Mouse (Mus musculus) heart, postnatal 14 days (tissue): ENCODE data around the gene Cntnap5a. TPM values are rescaled to one million over a fixed set of nuclear protein-coding genes. Genes with fewer than 3 reads are reported as not detected.

Experiments used
- DNase-seq, 2 experiments: peaks; one replicate each; pipeline ENCODE4 v3.0.0; 2021 to 2022
- intact Hi-C: fragments of 180-260 bp; cut with DNase I; formaldehyde crosslinking; loops from one replicate; pipeline ENCODE4 v1.15.1; 2025
- long read RNA-seq, 2 experiments: library from polyadenylated mRNA; stranded (forward); transcript quantifications; one replicate each; pipeline ENCODE4 v2.0.0; 2021
- total RNA-seq, 2 experiments: library from RNA; stranded (reverse); gene quantifications; 2 replicates each; pipeline ENCODE4 v1.2.3; 2021

Gene Cntnap5a
- not detected for total RNA-seq
- long read RNA-seq, experiment 1, result 0 reads
- long read RNA-seq, experiment 2, partial matches to known transcripts, result 0 of 2 reads
- long read RNA-seq, experiment 2, other reads (novel, unspliced or antisense), result 2 of 2 reads

- DNase-seq, result peak; percentile 31 to 63
- intact Hi-C loops, result no loop called here
Measured at GRCm38 (mm10) chr1:115684518-115685368, at the start of gene Cntnap5a. Cntnap5a (plus strand) TSS chr1:115684756.

DNA sequence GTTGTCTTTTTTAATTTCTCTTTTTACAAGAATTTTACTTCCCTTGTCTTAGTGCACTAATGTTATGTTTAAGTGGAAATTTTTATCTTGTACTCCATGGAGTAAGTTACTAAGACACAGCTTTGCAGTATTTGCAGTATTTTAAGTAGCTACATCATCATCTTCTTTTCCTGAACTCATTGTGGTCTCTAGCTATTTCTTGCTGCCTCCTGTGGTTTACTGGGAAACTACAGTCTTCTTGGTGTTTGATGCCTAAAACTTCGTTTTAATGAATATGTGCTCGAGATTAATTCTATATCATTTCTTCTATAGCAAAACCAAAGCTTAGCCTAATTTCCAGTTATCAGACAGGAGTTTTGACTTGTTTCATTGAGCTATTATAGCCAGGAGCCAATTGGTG is 37.6 kb upstream of the Cntnap5a start:
- no peak for DNase-seq
- intact Hi-C loops, result no loop called here

GRCm38 (mm10) chr1:115658343-115659064 is 26.1 kb upstream of the Cntnap5a start:
- no peak for DNase-seq
- intact Hi-C loops, result no loop called here

- DNase-seq, result no peak
- intact Hi-C loops, result no loop called here
Measured at GRCm38 (mm10) chr1:115686494-115686893, 1.9 kb downstream of the Cntnap5a start.

GRCm38 (mm10) chr1:115699798-115700197 is 15.2 kb downstream of the Cntnap5a start:
- DNase-seq, result no peak
- intact Hi-C loops, result no loop called here

DNA sequence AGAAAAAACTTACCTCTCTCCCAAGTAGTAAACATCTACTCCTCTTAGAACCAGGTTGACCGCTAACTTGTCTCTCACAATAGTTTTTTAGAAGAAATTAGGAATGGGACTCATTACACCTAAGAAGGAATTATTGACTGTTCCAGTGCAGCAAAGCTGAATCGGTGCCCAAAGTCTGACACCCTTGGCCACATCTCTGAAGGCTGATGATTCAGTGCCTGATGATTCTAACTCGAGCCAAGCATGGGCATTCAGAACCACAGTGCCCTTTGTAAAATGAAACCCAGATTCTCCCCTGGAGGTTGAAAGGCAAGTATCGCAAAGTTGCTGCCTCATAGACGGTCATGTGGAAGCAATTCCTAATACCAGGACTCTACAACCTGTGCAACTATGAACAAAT is 58.0 kb downstream of the Cntnap5a start:
- intact Hi-C loops, result no loop called here
- DNase-seq, result no peak

DNA sequence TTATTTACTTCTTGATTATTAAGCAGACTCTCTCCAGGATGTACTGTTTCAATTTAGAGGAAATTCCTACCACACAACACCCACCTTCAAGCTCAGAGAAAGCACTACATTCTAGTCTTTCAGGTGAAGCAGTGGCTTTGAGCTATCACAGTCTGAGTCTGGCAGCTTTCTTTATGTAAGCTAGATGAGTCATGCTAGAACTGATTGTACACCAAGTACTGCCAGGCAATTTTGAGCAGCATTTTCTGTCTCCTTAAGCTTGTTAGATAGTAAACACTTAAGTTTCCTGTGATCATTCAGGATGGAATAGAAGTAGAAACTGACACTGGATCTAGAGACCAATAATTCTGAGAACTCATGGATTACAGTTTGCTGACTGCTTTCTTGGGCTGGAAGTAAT is 61.0 kb downstream of the Cntnap5a start:
- DNase-seq, result no peak
- intact Hi-C loops, result no loop called here

- DNase-seq, result no peak
- intact Hi-C loops, result no loop called here
Measured at GRCm38 (mm10) chr1:115784737-115785136, 100.2 kb downstream of the Cntnap5a start.

DNA sequence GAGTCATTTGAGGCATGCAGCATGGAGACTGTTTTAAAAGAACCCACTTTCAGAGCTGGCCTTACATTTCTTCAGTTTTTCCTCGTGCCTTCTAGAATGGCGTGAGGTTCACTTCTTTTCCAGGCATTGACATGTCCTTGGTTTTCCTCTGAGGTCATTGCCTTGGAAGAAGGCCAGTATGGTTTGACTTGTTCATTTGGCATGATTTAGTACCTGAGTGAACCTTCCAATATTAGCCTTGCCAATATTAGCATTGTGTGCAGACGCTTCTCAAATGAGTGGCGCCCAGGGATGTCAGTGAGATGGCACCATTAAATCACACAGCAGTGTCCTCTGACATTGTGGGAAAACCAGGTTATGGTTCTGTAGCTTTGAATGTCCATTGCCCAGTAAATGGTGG is 158.0 kb downstream of the Cntnap5a start:
- intact Hi-C loops, result no loop called here
- DNase-seq, result no peak

DNA sequence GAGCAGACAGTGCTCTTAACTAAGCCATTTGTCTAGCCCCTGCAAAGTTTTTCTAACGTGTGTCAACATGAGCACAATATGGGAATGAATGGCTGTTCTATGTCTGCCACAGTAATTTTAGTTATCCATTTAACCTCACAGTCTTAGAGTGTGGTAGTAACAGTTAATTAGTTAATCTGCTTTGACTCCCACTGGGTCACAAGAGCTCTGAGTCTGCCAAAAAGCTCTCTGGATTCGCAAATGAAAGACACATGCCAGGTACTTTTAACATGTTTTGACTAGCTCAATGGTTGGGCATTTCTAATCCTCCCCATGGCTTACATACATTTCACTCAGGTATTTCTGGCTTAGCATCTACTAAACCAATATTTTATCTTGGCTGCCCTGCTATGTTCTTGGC is 163.0 kb downstream of the Cntnap5a start:
- no peak for DNase-seq
- intact Hi-C loops, result no loop called here

- intact Hi-C loops, result no loop called here
- no peak for DNase-seq
Measured at GRCm38 (mm10) chr1:115852206-115852605, 167.7 kb downstream of the Cntnap5a start.

DNA sequence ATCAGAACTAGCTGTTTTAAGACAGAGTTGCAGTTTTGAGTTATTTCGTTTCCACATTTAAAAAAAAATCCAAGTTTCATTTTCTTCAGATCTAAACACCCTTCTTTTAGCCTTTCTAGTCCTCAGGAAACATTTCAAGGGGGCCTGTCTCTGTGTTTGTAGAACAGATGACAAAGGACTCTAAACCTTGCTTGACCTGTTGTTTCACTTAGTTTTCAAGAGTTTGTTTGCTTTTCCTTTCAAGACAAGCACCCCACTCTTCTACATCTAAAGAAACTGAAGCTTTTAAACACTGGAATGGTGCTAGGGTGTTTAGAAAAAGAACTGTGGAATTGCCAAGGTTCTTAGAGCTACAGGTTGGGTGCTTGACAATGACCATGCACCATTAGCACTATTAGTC is 233.8 kb downstream of the Cntnap5a start:
- intact Hi-C loops, result no loop called here
- no peak for DNase-seq

DNA sequence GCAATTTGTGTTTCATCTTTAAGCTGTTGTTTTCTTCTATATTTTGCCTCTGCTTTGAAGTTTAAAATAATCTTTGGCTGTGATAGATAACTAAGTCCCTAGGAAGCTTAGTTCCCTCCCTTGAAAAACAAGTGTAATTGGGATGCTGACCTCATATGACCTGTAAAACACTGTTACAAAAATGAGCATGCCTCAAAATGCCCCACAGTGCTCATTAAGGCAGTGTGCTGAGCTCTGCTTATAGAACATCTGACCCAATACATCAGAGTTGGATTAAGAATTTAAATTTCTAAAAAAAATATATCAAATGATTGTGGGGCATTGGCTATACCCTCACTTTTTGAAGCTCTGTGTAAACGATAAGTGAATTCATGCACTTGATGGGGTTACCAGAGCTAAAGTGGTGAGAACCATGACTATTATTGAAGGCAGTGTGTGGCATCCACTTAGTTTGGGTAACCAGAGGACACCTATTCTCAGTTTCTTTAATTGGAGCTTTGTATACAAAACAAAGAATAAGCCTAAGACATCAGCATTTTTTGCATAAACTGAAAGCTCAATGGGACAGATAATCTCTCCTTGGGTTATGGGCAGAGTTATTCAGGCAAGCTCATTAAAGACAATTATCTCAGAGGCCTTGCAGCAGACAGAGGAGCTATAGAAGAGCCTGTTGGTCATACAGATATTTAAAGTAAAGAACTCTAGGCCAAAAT is 241.6 kb downstream of the Cntnap5a start:
- intact Hi-C loops, result no loop called here
- DNase-seq, result no peak

GRCm38 (mm10) chr1:115932045-115932444 is 247.5 kb downstream of the Cntnap5a start:
- intact Hi-C loops, result no loop called here
- DNase-seq, result no peak

GRCm38 (mm10) chr1:115945892-115946291 is 261.3 kb downstream of the Cntnap5a start:
- intact Hi-C loops, result no loop called here
- no peak for DNase-seq

DNA sequence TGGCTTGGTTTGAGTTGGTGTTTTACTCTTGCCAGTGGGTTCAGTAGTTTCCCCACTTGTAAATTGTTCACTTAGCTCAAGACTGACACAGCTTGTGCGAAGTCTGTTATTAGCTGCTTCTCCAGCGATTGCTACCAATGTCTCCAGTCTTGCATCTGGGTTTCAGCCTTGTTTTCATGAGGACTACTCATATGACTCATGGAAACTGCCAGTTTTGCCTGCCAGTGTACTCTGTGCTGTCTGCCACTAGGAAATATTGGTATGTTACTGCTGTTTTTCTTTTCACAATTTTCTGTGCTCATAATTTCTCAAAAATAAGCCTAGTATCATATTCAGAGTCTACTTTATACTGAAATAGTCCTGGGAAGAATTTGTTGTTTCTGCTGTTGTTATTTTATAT is 272.0 kb downstream of the Cntnap5a start:
- intact Hi-C loops, result no loop called here
- no peak for DNase-seq

GRCm38 (mm10) chr1:115964993-115965575 is 280.5 kb downstream of the Cntnap5a start:
- DNase-seq, result peak in 1 of 2 experiments; percentile 14

DNA sequence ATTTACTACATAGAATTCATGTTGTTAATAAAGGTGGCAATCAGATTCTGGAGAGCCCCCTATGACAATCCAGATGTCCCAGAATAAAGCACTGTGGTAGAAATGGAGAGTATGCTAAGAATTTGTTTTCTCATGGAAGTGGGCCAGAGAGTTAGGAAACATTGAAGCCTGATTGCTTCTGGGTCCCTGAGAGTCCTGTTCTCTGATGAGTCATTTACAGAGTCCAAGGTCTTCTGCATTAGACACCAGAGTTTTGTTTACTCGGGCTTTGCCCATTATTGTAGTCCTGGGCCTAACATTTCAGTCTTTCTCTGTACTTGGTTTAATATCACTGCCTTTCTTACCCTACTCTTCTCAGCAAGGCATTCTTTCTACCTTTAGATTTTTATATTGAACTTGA is 305.6 kb downstream of the Cntnap5a start:
- DNase-seq, result no peak
- intact Hi-C loops, result no loop called here

More at GRCm38 (mm10) chr1:115964993-115965575, 280.5 kb downstream of the Cntnap5a start:
- intact Hi-C loops, result no loop called here

- intact Hi-C loops, result no loop called here
- DNase-seq, result no peak
Measured at GRCm38 (mm10) chr1:116015768-116016167, 331.2 kb downstream of the Cntnap5a start.

DNA sequence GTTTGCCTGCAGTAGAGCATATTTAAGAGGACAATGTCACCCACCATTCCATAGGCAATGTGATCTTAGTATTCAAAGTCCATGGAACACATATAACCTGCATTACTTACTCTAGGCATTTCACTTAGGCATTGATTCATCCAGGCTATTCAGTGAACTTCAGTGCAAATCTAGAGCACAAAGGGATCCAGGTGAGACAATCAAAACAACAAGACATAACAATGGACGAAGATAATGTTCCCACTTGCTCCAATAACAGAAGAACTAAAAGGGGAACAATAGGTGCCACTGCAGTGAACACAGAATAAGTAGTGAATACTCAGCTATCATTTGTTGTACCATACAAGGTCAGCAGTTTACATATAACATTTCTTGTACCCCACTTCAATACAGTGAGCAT is 345.1 kb downstream of the Cntnap5a start:
- intact Hi-C loops, result no loop called here

GRCm38 (mm10) chr1:116035897-116036296 is 351.3 kb downstream of the Cntnap5a start:
- DNase-seq, result no peak
- intact Hi-C loops, result no loop called here

More for the DNA sequence above, 345.1 kb downstream of the Cntnap5a start:
- DNase-seq, result no peak
